ENCODE assay signal across 11 mouse cellular contexts in the genomic region with DNA sequence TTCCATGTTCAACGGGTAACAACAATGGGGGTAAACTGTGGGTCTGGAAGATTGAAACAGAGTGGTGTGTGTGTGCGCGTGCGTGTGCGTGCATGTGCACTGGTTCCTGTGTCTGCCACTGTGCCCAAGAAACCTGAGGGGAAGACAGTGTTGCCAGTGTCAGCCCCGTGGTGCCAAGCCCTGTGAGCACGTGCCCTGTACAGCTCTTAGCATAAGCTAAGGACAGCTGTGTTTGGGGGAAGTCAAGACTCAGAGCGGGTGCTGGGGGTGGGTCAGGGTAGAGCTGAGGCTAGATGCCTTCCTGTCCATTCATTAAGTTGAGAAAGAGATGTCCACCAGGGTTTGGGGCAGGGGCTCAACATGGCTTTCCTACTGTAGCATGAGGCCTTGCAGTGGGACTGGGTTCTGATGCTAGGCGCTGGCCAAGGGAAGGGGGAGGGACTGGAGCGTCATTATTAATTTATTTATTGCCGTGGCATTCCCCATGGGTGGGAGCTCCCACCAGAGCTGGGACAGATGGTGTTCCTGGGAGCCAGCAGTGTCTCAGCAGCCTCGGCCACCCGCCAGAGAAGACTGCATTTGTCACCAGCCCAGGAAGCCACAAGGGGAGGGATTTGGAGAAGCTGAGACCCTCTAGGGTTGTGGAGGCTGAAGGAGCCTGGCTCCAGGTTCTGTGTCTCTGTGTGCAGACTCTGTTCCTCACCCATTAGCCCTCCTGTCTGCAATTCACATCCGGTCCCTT. TPM values are rescaled to one million over a fixed set of nuclear protein-coding genes. Genes with fewer than 3 reads are reported as not detected.
A peak's percentile ranks its signal among the peaks of the same experiment; 100 is the strongest.
DNase-seq lines count a peak whose midpoint lies in the region; ATAC-seq and TF ChIP-seq lines count a peak whose summit lies in the region.
"Had no signal": no experiment of that assay in that cellular context is flagged by ENCODE, and none has a peak within 500 bp of the region (broad histone marks: within the 10 kb centered on the region; RNA-seq: fewer than 3 reads in every experiment).

No protein-coding gene starts in this region.

- H3K79me2 ChIP-seq in heart, adult 2 months (replicated peaks; ENCODE audit: control insufficient read depth, insufficient read depth, low read length) = no peaks in the 10 kb centered on the region

- no peak for TF ChIP-seq EP300 in heart, adult 2 months (IDR thresholded peaks at IDR 0.05; ENCODE audit: insufficient read depth, low read depth, low read length)

- peaks cover 67% of the 10 kb centered on the region for H3K4me1 ChIP-seq in heart, adult 2 months (ENCODE audit: control insufficient read depth, insufficient read depth, low read length)
- H3K4me1 ChIP-seq in heart, embryonic 11.5 days (ENCODE audit: control insufficient read depth, insufficient read depth, low read length) = peaks cover 28% of the 10 kb centered on the region
- no peaks in the 10 kb centered on the region; the same call in 1 of the 2 replicates for H3K4me1 ChIP-seq in midbrain, embryonic 16.5 days (ENCODE audit: control insufficient read depth, insufficient read depth, low read length)
- 0 out of 2 replicates have a peak, but pooled peaks cover 8% of the 10 kb centered on the region for H3K4me1 ChIP-seq in midbrain, embryonic 15.5 days
- peaks cover 74% of the 10 kb centered on the region for H3K4me1 ChIP-seq in hindbrain, embryonic 15.5 days (replicated peaks)
- H3K4me1 ChIP-seq in olfactory bulb, adult 2 months (ENCODE audit: control insufficient read depth, insufficient read depth, low read length) = peaks cover 68% of the 10 kb centered on the region

- ATAC-seq in heart, embryonic 11.5 days (replicated peaks; ENCODE audit: insufficient number of reproducible peaks, low FRiP score, low TSS enrichment) = no peak
- peak; percentile 13; the same call in 1 of the 2 replicates for ATAC-seq in midbrain, embryonic 16.5 days
- no peak for ATAC-seq in midbrain, embryonic 15.5 days (replicated peaks)
- no peak for ATAC-seq in hindbrain, embryonic 15.5 days (ENCODE audit: low FRiP score, low read depth)
- ATAC-seq in cerebellum, adult (ENCODE audit: insufficient number of reproducible peaks, low FRiP score, low TSS enrichment) = no peak
- ATAC-seq: lung, postnatal 0 days had no signal

- H3K36me3 ChIP-seq in heart, adult 2 months (ENCODE audit: control insufficient read depth, insufficient read depth, low read length) = peaks cover 11% of the 10 kb centered on the region
- no peaks in the 10 kb centered on the region for H3K36me3 ChIP-seq in heart, embryonic 11.5 days (ENCODE audit: control insufficient read depth, insufficient read depth, low read length)
- no peaks in the 10 kb centered on the region for H3K36me3 ChIP-seq in midbrain, embryonic 16.5 days (ENCODE audit: control insufficient read depth, insufficient read depth, low read length)
- no peaks in the 10 kb centered on the region for H3K36me3 ChIP-seq in midbrain, embryonic 15.5 days (replicated peaks)
- H3K36me3 ChIP-seq in hindbrain, embryonic 15.5 days = no peaks in the 10 kb centered on the region
- H3K36me3 ChIP-seq: embryonic facial prominence, embryonic 15.5 days had no signal

- no peak overlapping the region for H3K9ac ChIP-seq in heart, adult 2 months (ENCODE audit: low read depth, low read length)
- no peak overlapping the region for H3K9ac ChIP-seq in heart, embryonic 11.5 days (ENCODE audit: low read depth, low read length)
- no peak overlapping the region for H3K9ac ChIP-seq in midbrain, embryonic 16.5 days (ENCODE audit: low read depth, low read length)
- no peak overlapping the region for H3K9ac ChIP-seq in midbrain, embryonic 15.5 days
- H3K9ac ChIP-seq in hindbrain, embryonic 15.5 days = no peak overlapping the region
- H3K9ac ChIP-seq: embryonic facial prominence, embryonic 15.5 days had no signal

- peak in 1 of 2 experiments; percentile 36 for DNase-seq in heart, adult 2 months
- no peak for DNase-seq in c-Kit-positive CD71-positive TER-119-positive erythroid progenitor cells, embryonic 14.5 days (ENCODE audit: low spot score)

- no peak for TF ChIP-seq POLR2A in heart, adult 2 months (IDR thresholded peaks at IDR 0.05; ENCODE audit: insufficient read depth, low read depth, low read length)
- no peak for TF ChIP-seq POLR2A in olfactory bulb, adult 2 months (IDR thresholded peaks at IDR 0.05; ENCODE audit: insufficient read depth, low read depth, low read length)

- no peaks in the 10 kb centered on the region for H3K27me3 ChIP-seq in heart, adult 2 months (ENCODE audit: control insufficient read depth, insufficient read depth, low read length)
- peaks cover 6% of the 10 kb centered on the region for H3K27me3 ChIP-seq in heart, embryonic 11.5 days (ENCODE audit: control insufficient read depth, insufficient read depth, low read length)
- no peaks in the 10 kb centered on the region for H3K27me3 ChIP-seq in midbrain, embryonic 16.5 days (ENCODE audit: control insufficient read depth, insufficient read depth, low read depth, low read length)
- no peaks in the 10 kb centered on the region for H3K27me3 ChIP-seq in midbrain, embryonic 15.5 days (replicated peaks)
- H3K27me3 ChIP-seq in hindbrain, embryonic 15.5 days = no peaks in the 10 kb centered on the region
- H3K27me3 ChIP-seq: embryonic facial prominence, embryonic 15.5 days had no signal

- H3K27ac ChIP-seq in heart, adult 2 months = peak overlapping the region; percentile 78
- H3K27ac ChIP-seq in heart, embryonic 11.5 days (ENCODE audit: low read depth, low read length) = no peak overlapping the region
- no peak overlapping the region for H3K27ac ChIP-seq in midbrain, embryonic 16.5 days (ENCODE audit: low read length)
- no peak overlapping the region for H3K27ac ChIP-seq in midbrain, embryonic 15.5 days
- peak overlapping the region; percentile 26; the same call in 1 of the 2 replicates for H3K27ac ChIP-seq in hindbrain, embryonic 15.5 days (replicated peaks)
- H3K27ac ChIP-seq in olfactory bulb, adult 2 months (ENCODE audit: insufficient read depth, low read depth, low read length) = 0 out of 2 replicates have a peak overlapping the region, but pooled peaks have one; percentile 2
- H3K27ac ChIP-seq: embryonic facial prominence, embryonic 15.5 days had no signal

- no peak overlapping the region for H3K4me3 ChIP-seq in heart, adult 2 months
- no peak overlapping the region for H3K4me3 ChIP-seq in heart, embryonic 11.5 days (ENCODE audit: low read depth, low read length)
- no peak overlapping the region for H3K4me3 ChIP-seq in midbrain, embryonic 16.5 days (ENCODE audit: low read depth, low read length)
- H3K4me3 ChIP-seq in midbrain, embryonic 15.5 days = no peak overlapping the region
- H3K4me3 ChIP-seq in hindbrain, embryonic 15.5 days = no peak overlapping the region
- H3K4me3 ChIP-seq in olfactory bulb, adult 2 months (ENCODE audit: insufficient read depth, low read depth, low read length) = no peak overlapping the region
- H3K4me3 ChIP-seq: embryonic facial prominence, embryonic 15.5 days had no signal

- 59% methylated on average over 14 of the region's 14 CpGs for WGBS in heart, adult 2 months
- WGBS in heart, embryonic 11.5 days (ENCODE audit: insufficient replicate concordance) = 71% methylated on average over 14 of the region's 14 CpGs
- 74% methylated on average over 14 of the region's 14 CpGs for WGBS in midbrain, embryonic 16.5 days
- WGBS in midbrain, embryonic 15.5 days = 72% methylated on average over 14 of the region's 14 CpGs
- 63% methylated on average over 14 of the region's 14 CpGs for WGBS in hindbrain, embryonic 15.5 days
- 55% methylated on average over 14 of the region's 14 CpGs for WGBS in olfactory bulb, adult 2 months

- no peak overlapping the region for H3K4me2 ChIP-seq in heart, embryonic 11.5 days
- no peak overlapping the region for H3K4me2 ChIP-seq in midbrain, embryonic 16.5 days (ENCODE audit: low read length)
- H3K4me2 ChIP-seq in midbrain, embryonic 15.5 days = no peak overlapping the region
- H3K4me2 ChIP-seq in hindbrain, embryonic 15.5 days = no peak overlapping the region
- H3K4me2 ChIP-seq: embryonic facial prominence, embryonic 15.5 days had no signal

- H3K9me3 ChIP-seq in heart, embryonic 11.5 days (replicated peaks; ENCODE audit: control insufficient read depth, low read length) = no peaks in the 10 kb centered on the region
- no peaks in the 10 kb centered on the region for H3K9me3 ChIP-seq in midbrain, embryonic 16.5 days (replicated peaks; ENCODE audit: control insufficient read depth, low read length, poor library complexity, severe bottlenecking)
- no peaks in the 10 kb centered on the region for H3K9me3 ChIP-seq in midbrain, embryonic 15.5 days
- H3K9me3 ChIP-seq in hindbrain, embryonic 15.5 days = no peaks in the 10 kb centered on the region
- H3K9me3 ChIP-seq: embryonic facial prominence, embryonic 15.5 days had no signal

- TF ChIP-seq CTCF in heart, adult 2 months (IDR thresholded peaks at IDR 0.05) = no peak
- no peak for TF ChIP-seq CTCF in olfactory bulb, adult 2 months (IDR thresholded peaks at IDR 0.05; ENCODE audit: insufficient read depth, low read depth, low read length)

- intact Hi-C loops in heart, adult 2 months (cut with DNase I) = no loop called here

RNA-seq across cellular contexts. Expression of gene Pde2a, which starts 41.0 kb away (rescaled TPM):
- total RNA-seq in heart, adult 2 months (2021) = 10 to 100 TPM; 56.0 to 57.1 TPM
- 41.6 and 57.0 TPM in 2 replicates for polyA plus RNA-seq in heart, adult 2 months (2012; rRNA removed)
- polyA plus RNA-seq in heart, embryonic 11.5 days (2014; fragmentation: Nextera tagmentation; extraction: Ambion mirVana) = 5.8 and 5.9 TPM in 2 replicates
- 31.6 and 35.5 TPM in 2 replicates for polyA plus RNA-seq in midbrain, embryonic 16.5 days (2015; fragmentation: Nextera tagmentation; extraction: Ambion mirVana)
- polyA plus RNA-seq in midbrain, embryonic 15.5 days (2015; fragmentation: Nextera tagmentation; extraction: Ambion mirVana) = 31.4 and 32.2 TPM in 2 replicates
- 31.3 and 34.8 TPM in 2 replicates for polyA plus RNA-seq in hindbrain, embryonic 15.5 days (2015; fragmentation: Nextera tagmentation; extraction: Ambion mirVana)
- not detected in 2 replicates for polyA plus RNA-seq in olfactory bulb, adult 2 months (2012; ENCODE audit: insufficient read depth, insufficient read length, low replicate concordance, missing spikeins)

RNA-seq across cellular contexts. Expression of gene Gm45837, which starts 51.8 kb away (rescaled TPM):
- total RNA-seq in heart, adult 2 months (2021) = not detected
- not detected in 2 replicates for polyA plus RNA-seq in heart, adult 2 months (2012; rRNA removed)
- polyA plus RNA-seq in heart, embryonic 11.5 days (2014; fragmentation: Nextera tagmentation; extraction: Ambion mirVana) = 0.89 TPM in 1 of 2 replicates, not detected in the other
- polyA plus RNA-seq in midbrain, embryonic 16.5 days (2015; fragmentation: Nextera tagmentation; extraction: Ambion mirVana) = 0.65 and 0.69 TPM in 2 replicates
- not detected in 2 replicates for polyA plus RNA-seq in midbrain, embryonic 15.5 days (2015; fragmentation: Nextera tagmentation; extraction: Ambion mirVana)
- not detected in 2 replicates for polyA plus RNA-seq in hindbrain, embryonic 15.5 days (2015; fragmentation: Nextera tagmentation; extraction: Ambion mirVana)
- polyA plus RNA-seq in olfactory bulb, adult 2 months (2012; ENCODE audit: insufficient read depth, insufficient read length, low replicate concordance, missing spikeins) = not detected in 2 replicates
- polyA plus RNA-seq: urinary bladder, adult 2 months had no signal

Comparison
In these comparisons a context has a peak if more than half of its experiments do, and no peak if none do; other contexts are left out.
1. H3K27ac ChIP-seq: peak in heart, adult 2 months (single experiment), hindbrain, embryonic 15.5 days (single experiment) and olfactory bulb, adult 2 months (single experiment); none in heart, embryonic 11.5 days (single experiment), midbrain, embryonic 16.5 days (single experiment) and midbrain, embryonic 15.5 days (single experiment).